Mouse (Mus musculus) gastrocnemius, postnatal 36 days (tissue): ENCODE data around the gene Axl. TPM values are rescaled to one million over a fixed set of nuclear protein-coding genes. Genes with fewer than 3 reads are reported as not detected.
A peak's percentile ranks its signal among the peaks of the same experiment; 100 is the strongest.

ENCODE experiments used
- DNase-seq, 2 experiments: peaks; one replicate each; pipeline ENCODE4 v3.0.0; 2022
- intact Hi-C: fragments of 180-260 bp; cut with DNase I; formaldehyde crosslinking; loops from one replicate; pipeline ENCODE4 v1.15.1; 2025
- long read RNA-seq, 2 experiments: library from polyadenylated mRNA; stranded (forward); transcript quantifications; one replicate each; pipeline ENCODE4 v2.0.0; 2021
- total RNA-seq, 2 experiments: library from RNA; stranded (reverse); gene quantifications; 2 replicates each; pipeline ENCODE4 v1.2.3; 2021

Axl gene
- total RNA-seq, result 10 to 100 TPM; 39.1 to 44.9 TPM
- long read RNA-seq, experiment 1, full-length matches to known transcripts, result 7 of 14 reads
- long read RNA-seq, experiment 1, partial matches to known transcripts, result 6 of 14 reads
- long read RNA-seq, experiment 1, other reads (novel, unspliced or antisense), result 1 of 14 reads
- long read RNA-seq, experiment 2, full-length matches to known transcripts, result 12 of 18 reads
- long read RNA-seq, experiment 2, partial matches to known transcripts, result 3 of 18 reads
- long read RNA-seq, experiment 2, other reads (novel, unspliced or antisense), result 3 of 18 reads

DNA sequence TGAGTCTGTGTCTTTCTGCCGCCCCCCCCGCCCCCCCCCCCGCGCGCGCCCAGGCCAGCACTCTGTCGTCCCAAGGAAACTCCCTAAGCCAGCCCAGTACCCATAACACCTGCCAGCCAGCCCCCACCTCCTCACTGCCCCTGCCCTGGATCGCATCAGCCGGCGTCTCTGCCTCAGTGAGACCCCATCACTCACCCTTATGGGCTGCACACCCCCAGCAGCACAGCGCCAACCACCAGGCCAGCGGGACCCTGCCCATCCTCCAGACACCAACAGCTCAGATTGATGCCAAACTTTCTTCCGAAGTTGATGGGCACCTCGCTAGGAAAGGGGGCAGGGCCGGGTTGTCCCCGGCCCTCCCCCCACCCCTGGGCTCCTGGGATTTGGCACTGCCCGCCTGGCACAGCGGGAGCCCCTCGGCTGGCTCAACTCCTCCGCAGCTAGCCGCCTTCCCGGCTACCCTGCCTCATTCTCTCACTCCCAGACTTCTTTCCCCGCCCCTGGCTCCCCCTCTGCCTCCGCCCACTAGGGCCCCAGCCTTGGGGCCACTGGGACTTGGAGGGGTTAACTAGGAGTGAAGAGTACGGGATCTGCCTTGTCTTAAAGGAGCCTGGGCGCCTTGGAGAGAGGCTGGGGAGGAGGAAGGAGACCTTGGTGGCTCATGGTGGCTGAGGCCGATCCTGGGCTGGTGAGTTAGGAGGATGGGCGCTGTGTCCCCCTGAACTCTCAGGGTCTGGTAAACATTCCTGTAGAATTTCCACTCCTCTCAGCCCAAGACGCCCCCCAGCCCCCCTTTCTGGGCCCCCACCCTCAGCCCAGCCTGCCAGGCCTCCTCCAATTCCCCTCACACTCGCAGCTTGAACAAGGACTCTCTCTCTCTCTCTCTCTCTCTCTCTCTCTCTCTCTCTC lies at the start of gene Axl:
Gene Axl (minus strand): TSS at position 486 of the 909 bp plus-strand sequence.
- intact Hi-C loops, result no loop called here
- peak; percentile 78 to 83 for DNase-seq

DNA sequence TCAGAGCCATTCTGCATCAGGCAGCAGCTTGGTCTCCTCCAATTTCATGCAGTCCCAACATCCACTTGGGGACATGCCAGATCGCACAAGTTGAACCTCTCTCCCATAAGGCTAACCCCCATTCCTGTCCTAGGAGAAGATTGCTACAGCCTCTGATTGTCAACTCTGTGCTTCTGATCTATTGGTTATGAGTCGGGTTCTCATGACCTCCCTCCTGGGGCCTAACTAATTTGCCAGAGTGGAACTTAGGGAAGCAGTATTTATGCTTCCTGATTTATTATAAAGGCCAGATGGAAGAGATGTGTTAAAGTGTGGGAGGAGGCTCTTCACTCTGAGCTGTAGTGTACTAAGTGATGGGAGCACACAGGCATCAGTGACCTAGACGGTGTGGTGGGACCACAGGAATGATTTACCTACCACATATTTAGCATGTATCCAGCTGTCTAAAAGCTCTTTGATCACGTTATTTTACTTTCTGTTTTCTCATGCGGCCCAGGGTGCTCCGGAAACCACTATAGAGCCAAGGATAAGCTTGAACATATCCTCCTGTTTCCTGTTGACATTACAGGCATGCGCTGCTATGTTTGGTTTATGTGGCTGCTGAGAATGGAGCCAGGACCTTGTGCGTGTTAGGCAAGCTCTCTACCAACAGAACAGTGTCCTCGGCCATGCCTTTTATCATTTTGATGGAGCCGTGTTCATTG lies 46.8 kb upstream of the Axl start:
- intact Hi-C loops, result no loop called here
- no peak for DNase-seq

DNA sequence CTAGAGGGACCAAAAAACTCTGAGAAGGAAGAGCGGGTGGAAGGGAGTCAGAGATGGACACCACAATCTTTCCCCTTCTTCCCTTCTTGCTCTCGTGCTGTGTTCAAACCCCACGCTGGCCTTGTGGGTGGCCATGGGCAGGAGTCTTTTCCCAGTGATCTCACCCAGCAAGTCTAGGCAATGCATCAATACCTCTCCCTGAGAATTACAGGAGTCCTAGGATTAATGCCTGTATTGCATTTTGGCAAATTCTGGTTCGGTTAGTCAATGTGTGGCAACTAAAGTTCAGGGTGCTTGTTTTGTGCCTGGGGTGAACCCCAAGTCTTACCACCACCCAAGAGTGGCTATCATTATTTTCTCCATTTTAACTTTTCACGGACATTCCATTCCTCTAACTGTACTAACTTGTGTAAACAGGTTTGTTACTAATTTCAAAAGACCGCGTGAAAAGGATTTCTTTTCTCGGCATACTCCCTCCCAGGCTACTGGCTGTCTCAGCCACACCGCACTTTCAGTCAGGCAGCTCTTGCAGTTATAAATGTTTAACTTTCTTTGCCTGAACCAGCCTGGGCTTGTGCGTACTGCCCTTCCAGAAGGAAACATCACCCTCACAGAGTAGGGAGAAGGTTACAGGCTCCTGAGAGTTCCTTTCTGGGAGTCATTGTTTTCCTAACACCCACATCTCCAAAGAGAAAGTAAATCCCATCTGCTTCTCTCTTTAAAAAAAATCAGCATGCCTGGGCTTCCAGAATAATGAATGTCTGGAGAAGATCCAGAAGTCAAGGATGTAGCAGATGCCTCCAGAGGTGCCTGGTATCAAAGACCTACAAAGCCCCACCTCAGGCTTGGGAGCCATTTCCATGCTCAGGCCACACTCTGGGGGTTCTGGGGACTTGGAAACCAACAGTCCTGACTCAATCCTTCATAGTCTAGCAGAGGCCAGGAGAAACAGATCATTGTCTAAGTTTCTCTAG lies 43.3 kb upstream of the Axl start:
- intact Hi-C loops, result no loop called here
- no peak for DNase-seq

DNA sequence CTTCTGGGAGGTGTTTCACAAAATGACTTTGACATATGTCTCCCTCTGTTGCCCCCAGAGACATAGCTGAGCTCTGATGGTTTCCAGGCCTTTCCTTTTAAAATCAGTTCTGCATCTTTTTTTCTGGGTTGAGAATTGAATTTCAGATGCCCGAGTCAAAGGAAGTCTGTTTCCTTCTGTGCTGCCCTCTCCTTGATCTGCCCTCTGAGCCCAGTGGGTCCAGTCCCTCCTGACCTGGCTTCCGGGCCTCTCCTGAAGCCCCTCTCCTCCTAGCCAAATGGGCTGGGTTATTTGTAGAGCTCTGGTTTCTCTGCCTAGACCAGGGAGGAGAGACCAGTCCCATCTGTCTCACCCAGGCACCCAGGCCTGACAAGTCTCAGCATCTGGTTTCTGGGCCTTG lies 41.7 kb upstream of the Axl start:
- no peak for DNase-seq
- intact Hi-C loops, result no loop called here

DNA sequence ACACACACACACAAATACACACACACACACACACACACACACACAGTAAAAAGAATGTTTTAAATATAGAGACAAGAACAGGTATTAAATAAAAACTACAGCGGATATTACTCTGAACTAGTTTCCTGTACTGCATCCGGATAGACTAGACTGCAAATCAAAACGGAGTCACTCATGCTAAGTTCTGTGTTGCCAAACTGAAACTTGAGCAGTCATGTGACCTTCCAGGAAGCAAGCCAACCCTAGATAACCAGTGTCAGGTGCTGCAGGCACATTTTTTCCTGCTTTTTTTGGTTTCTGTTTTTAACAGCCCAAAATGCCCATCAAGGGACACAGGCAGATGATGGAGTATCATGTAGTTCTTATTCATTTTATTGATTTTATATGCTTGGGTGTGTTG lies 38.7 kb upstream of the Axl start:
- intact Hi-C loops, result no loop called here
- DNase-seq, result no peak

DNA sequence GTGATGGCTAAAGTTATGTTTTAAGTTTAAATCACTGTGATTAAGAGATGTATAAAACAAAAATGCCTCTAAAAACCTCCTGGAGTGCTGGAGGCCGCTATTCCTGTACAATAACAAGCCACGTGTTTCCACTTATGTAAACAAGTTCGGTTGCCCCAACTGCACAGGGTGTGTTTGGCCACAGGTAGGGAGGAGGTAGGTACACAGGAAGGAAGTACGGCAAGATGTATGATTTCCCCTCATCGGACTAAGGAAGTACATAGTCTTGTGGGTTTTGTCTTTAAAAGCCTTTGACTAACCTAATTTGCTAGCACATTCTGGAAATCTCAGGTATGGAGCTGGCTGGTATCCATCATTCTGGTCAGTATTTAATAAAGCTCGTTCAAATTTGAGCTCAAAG lies 37.5 kb upstream of the Axl start:
- DNase-seq, result no peak
- intact Hi-C loops, result no loop called here

DNA sequence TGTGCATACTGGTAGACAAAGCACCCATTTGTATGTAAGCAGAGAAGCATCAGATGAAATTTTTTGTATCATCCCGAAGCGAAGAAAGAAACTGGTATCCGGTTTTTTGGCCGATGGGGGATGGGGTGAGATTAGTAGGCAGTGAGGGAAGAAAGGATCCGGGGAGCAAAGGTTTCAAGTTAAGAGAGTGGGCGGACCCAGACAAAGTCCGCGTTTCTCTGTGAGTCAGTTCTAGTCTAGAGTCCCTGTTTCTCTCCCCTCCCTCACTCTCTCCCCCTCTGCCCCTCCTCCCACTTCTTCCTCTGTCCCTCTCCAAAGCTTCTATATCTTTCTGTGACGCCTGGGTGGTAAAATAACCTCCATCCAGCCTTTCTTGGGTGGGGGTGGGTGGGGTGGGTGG lies 36.5 kb upstream of the Axl start:
- DNase-seq, result no peak
- intact Hi-C loops, result no loop called here

DNA sequence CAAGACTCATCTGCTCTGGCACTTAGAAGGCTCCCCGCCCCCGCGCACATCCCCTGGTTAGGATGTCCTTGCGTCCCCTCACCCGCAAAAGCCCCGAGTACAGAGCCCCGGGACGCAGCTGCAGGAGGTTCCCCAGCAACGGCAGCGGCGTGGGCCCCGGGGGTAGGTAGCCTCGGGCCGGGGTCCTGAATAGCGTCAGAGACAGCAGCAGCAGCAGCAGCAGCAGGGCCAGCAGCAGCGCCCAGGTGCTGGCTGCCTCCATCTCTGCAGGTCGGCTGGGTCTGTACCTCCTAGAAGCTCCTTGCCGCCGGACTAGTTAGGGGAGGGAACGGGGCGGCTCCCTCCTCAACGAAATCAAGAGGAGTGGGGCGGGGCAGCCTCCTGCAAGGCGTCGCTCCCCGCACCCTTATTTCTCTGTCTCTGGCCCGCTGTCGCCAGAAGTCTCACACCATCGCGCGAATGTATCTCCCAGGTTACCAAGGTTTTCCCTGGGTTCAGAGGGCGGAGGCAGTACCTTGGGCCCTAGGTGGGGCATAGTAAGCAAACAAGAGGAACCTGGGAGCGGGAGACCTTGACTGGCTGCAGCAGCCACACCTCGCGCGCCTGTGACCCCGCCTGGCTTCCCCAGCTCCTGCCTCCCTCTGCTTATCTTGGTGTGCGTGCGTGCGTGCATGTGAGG lies 27.9 kb upstream of the Axl start, which contains the start of gene Cyp2s1:
Gene Cyp2s1 (minus strand): TSS at position 673 of the 679 bp plus-strand sequence.
- no peak for DNase-seq
- intact Hi-C loops, result no loop called here

DNA sequence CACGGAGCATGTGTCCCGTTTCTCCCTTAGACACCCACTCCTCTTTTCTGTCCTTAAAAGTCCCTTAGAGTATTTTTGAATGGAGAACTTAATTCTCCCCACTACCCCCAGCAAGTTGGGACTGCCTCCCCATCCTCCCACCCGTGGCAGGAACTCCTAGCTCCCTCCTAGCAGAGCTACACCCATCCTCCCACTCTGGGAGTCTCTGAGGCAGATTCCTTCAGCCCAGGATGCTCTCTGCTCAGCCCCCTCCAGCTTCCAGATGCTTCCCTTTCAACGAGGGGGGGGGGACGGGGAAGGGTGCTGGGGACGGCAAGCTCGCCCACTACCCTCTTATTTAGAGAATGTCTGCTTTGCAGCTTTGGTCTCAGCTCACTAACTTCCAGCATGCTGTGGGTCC lies 27.1 kb upstream of the Axl start:
- no peak for DNase-seq
- intact Hi-C loops, result no loop called here

DNA sequence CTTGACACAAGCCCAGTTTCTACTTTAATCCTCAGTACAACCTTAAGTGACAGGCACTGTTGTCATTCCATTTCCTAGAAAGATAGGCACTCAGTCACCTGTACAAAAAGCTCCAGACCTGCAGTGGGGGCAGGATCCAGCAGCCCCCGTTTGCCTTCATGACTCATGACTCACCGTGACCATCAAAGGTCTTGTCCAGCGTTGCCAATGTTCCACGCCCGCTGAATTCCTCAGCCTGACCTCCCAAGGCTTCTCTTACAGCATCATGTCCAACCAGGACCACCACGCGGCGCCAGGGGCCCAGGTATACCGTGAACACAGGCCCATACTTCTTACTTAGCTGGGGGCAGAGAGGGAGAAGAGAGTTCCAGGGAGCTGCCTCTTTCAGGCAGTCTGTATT lies 26.2 kb upstream of the Axl start:
- intact Hi-C loops, result no loop called here
- DNase-seq, result no peak

DNA sequence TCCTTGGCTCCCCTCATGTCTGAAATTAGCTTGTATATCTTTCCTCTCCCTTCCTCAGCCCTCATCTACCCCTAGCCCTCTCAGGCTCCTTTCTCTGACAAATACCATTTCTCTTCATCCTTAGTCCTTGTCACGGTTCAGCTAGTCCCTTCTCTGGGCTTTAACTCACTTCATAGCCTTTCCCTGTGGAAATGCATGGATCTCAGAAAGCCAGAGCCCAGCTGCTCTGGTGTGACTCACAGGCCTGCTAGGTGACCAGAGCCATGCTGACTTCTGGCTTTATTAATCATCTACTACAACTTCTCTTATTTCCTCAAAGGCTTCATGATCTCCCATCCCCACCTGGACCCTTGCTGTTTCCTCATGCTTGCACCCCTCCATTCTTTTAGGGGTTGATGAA lies 23.7 kb upstream of the Axl start:
- no peak for DNase-seq
- intact Hi-C loops, result no loop called here

DNA sequence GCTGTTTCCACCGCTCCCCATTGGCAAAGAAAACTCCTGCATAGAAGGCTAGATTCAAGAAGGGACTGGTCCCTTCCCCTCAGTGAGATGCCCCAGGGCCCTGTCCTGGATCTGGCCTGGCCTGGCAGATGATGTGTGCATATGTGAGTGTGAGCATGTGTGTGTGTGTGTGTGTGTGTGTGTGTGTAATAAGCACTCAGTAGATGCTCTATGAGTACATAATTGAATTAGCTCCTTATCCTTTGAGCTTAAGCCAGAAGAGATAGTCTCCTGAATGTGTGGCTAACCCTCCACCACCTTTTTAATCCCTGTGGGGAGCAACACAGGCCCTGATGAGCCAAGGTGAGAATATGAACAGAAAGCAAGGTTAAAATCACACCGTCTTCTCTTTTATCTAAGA lies 23.2 kb upstream of the Axl start:
- DNase-seq, result no peak
- intact Hi-C loops, result no loop called here

DNA sequence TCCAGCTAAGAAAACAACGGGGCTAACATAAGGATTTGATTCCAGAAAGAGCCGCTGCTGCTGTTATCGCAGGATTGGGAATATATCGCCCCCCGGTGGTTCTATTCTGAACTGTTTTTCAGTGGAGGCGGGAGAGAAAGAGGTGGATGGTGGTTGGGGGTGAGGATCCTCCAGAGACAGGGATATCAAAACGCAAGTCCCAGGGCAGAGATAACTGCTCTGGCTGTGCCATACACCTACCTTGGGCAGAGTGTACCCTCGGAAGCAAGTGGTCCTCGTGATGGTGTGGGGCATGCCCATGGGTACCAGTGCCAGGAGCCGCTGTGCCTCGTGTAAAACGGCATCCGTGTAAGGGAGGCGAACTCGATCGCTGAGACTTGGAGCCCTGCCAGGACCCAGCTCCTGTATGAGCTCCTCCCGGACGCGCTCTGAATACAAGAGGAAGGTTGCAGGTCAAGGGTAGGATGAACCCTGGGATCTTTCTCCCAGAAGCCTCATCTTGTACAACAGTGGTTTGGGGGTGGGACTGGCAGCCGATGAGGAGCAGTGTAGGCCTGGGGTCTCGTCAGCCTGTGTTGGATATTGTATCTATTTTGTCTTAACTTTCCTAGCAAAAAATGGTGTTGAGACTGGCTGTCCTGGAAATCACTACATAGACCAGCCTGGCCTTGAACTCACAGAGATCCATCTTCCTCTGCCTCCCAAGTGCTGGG lies 17.3 kb upstream of the Axl start:
- DNase-seq, result peak in 1 of 2 experiments; percentile 74
- intact Hi-C loops, result loop anchor here (1.0 kb wide), 1 partner anchor 49 kb away; no protein-coding TSS in a partner anchor

DNA sequence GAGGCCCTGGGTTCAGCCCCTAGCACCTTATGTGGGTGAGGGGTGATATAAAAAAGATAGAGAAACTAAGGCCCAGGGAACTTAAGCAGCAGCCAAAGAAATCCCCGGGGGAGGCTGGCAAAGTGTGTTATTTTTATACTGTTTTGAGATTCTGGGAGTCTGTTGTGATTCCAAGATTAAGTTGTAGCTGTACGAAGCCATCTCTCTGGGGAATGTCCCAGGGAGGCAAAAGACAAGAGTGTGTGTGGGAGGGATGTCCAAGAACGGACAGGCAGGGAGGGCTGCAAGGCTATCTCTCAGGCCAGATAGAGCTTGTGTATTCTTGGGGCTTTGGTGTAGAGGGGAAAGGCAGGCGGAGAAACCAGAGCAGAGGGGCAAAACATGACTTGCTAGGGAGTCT lies 16.3 kb upstream of the Axl start:
- intact Hi-C loops, result loop anchor here (1.0 kb wide), 1 partner anchor 48 kb away; no protein-coding TSS in a partner anchor
- DNase-seq, result no peak

DNA sequence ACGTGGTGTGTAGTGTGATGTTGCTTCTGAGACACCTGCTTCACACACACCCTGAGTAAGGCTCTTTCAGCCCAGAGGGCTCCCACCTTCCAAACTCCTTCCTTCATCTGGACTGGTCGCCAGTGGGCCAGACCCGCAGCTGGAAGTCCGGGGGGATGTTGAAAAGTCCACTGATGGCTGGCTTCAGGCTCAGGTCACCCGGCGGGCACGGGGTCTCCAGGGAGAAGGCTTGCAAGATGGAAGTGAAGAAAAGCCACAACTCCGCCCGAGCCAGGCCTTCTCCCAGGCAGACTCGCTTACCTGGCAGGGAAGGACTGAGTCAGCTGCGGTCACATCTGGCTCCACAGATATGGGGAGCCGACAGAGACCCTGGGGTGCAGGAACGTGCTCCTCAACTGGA lies 15.0 kb upstream of the Axl start:
- intact Hi-C loops, result no loop called here

DNA sequence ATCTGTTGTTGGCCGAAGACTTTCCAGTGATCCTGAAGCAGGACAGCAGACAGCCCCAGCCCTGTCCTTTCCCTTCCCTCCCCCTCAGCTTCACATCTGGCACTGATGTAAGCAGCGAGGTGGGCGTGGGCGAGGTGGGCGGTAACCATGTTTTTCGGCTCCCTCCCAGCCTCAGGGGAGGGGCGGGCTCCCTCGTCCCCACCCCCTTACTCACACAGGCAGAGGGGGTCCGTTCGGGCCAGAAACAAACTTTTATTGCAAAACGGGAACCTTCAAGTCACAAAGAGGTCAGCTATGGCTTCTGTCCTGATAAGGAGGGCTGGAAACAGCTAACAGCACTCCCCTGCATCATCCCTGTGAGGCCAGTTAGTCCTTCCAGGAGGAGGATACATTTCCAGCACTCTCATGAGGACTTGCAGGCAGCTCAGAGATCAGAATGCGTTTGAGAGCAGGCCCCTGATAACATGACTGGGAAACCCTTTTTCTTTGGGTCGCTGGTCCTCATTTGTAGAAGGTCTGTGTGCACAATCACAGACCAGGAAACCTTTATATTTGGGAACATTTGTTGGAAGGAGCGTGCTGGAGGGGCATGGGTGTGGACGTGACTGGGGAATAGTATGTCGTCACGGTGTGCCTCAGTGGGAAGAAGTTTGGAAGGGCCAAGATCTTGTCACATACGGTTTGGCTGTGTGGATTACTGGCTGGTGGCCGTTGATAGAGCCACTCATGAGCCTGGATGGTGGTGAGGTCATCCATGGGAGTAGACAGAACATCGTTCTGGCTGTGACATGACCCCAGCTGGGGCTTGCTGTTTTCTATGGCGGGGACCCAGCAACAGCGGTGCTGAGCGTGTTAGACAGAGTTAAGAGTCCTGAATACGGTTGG lies 14.0 kb upstream of the Axl start:
- DNase-seq, result peak; percentile 80 to 90
- intact Hi-C loops, result no loop called here

More for the DNA sequence above, 15.0 kb upstream of the Axl start:
- peak in 1 of 2 experiments; percentile 57 for DNase-seq

DNA sequence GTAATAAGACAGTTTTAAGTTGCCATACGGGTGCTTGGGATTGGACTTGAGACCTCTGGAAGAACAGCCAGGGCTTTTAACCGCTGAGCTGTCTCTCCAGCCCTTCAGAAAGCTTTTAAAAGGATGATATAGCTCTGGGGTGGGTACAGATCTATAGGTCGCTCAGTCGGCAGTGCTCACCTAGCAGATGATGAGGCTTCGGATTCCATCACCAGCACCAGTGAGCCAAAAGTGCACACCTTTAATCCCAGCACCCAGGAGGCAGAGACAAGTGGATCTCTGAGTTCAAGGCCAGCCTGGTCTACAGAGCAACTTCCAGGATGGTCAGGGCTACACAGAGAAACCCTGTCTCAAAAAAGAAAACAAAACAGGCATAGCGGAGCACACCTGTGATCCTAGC lies 12.5 kb upstream of the Axl start:
- DNase-seq, result no peak
- intact Hi-C loops, result no loop called here

DNA sequence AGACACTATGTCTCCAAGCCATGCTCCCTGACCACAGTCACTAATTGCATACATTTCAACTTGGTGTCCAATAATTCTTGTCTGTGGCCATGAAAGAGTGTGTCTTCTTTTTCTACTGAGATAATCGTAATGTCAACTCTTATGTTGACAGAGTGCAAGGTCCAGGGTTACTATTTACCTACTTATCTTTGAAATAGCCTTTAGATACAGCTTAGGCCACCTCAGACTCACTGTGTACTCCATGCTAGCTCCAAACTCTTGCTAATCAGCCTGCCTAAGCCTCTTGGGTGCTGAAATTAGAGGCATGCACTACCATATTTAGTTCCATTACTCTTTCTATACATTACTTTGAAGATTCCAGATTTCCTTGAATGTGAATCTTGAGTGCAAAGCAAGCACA lies 10.9 kb upstream of the Axl start:
- intact Hi-C loops, result no loop called here
- no peak for DNase-seq
